Mouse (Mus musculus): Measurements from ENCODE around the gene Trpm8. TPM values are rescaled to one million over a fixed set of nuclear protein-coding genes. Genes with fewer than 3 reads are reported as not detected.

Gene Trpm8
- total RNA-seq, 2 experiments from 2014 or later = not detected

- 0 out of 2 replicates have a peak, but pooled peaks have one; percentile 22 for ATAC-seq (replicated peaks; ENCODE audit: low FRiP score, low TSS enrichment, poor library complexity, severe bottlenecking)
Measured at GRCm38 (mm10) chr1:88296171-88296920, 18.9 kb downstream of the Trpm8 start.

- no peak for ATAC-seq (replicated peaks; ENCODE audit: low FRiP score, low TSS enrichment, poor library complexity, severe bottlenecking)
Measured at GRCm38 (mm10) chr1:88297480-88298258, 20.2 kb downstream of the Trpm8 start.

- no peak for ATAC-seq (replicated peaks; ENCODE audit: low FRiP score, low TSS enrichment, poor library complexity, severe bottlenecking)
Measured at GRCm38 (mm10) chr1:88298686-88299528, 21.4 kb downstream of the Trpm8 start.

- ATAC-seq (replicated peaks; ENCODE audit: low FRiP score, low TSS enrichment, poor library complexity, severe bottlenecking) = no peak
Measured at GRCm38 (mm10) chr1:88299529-88299945, 22.1 kb downstream of the Trpm8 start.

GRCm38 (mm10) chr1:88300301-88301050, 23.0 kb downstream of the Trpm8 start:
- no peak for ATAC-seq (replicated peaks; ENCODE audit: low FRiP score, low TSS enrichment, poor library complexity, severe bottlenecking)

- ATAC-seq (replicated peaks; ENCODE audit: low FRiP score, low TSS enrichment, poor library complexity, severe bottlenecking) = peak; percentile 28
Measured at GRCm38 (mm10) chr1:88301121-88302014, 23.9 kb downstream of the Trpm8 start.

- no peak for ATAC-seq (replicated peaks; ENCODE audit: low FRiP score, low TSS enrichment, poor library complexity, severe bottlenecking)
Measured at GRCm38 (mm10) chr1:88302057-88302740, 24.7 kb downstream of the Trpm8 start.

- ATAC-seq (replicated peaks; ENCODE audit: low FRiP score, low TSS enrichment, poor library complexity, severe bottlenecking) = no peak
Measured at GRCm38 (mm10) chr1:88303762-88304161, 26.3 kb downstream of the Trpm8 start.

GRCm38 (mm10) chr1:88304261-88304985, 27.0 kb downstream of the Trpm8 start:
- ATAC-seq (replicated peaks; ENCODE audit: low FRiP score, low TSS enrichment, poor library complexity, severe bottlenecking) = no peak

- no peak for ATAC-seq (replicated peaks; ENCODE audit: low FRiP score, low TSS enrichment, poor library complexity, severe bottlenecking)
Measured at GRCm38 (mm10) chr1:88305018-88305795, 27.7 kb downstream of the Trpm8 start.

GRCm38 (mm10) chr1:88306543-88306942, 29.1 kb downstream of the Trpm8 start:
- no peak for ATAC-seq (replicated peaks; ENCODE audit: low FRiP score, low TSS enrichment, poor library complexity, severe bottlenecking)

GRCm38 (mm10) chr1:88307180-88307579, 29.7 kb downstream of the Trpm8 start:
- ATAC-seq (replicated peaks; ENCODE audit: low FRiP score, low TSS enrichment, poor library complexity, severe bottlenecking) = no peak

GRCm38 (mm10) chr1:88309020-88309419, 31.6 kb downstream of the Trpm8 start:
- no peak for ATAC-seq (replicated peaks; ENCODE audit: low FRiP score, low TSS enrichment, poor library complexity, severe bottlenecking)

GRCm38 (mm10) chr1:88309905-88310304, 32.4 kb downstream of the Trpm8 start:
- ATAC-seq (replicated peaks; ENCODE audit: low FRiP score, low TSS enrichment, poor library complexity, severe bottlenecking) = no peak

GRCm38 (mm10) chr1:88310349-88310748, 32.9 kb downstream of the Trpm8 start:
- no peak for ATAC-seq (replicated peaks; ENCODE audit: low FRiP score, low TSS enrichment, poor library complexity, severe bottlenecking)

- no peak for ATAC-seq (replicated peaks; ENCODE audit: low FRiP score, low TSS enrichment, poor library complexity, severe bottlenecking)
Measured at GRCm38 (mm10) chr1:88317279-88317678, 39.8 kb downstream of the Trpm8 start.
